Mouse (Mus musculus): ENCODE data around the gene Tbpl2.

The Tbpl2 gene

DNA sequence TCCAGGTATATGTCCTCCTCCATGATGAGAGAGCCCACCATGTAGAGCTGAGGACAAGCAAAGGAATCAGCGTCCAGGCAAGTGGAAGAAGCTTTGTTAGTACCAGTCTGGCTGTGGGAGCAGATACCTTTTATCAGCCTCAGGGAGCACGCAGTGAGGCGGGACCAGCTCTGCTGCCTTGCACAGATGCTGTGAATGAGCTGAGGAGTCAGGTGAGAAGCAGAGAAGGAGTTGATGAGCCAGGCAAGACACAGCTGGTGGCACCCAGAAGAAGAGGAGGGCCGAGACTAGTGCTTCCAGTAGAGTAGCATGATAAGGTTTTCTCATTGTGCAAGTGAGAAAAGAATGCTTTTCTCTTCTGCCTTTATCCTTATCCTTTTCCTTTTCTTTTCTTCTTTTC lies at the start of gene Tbpl2:
Gene Tbpl2, minus strand, starts transcription at position 101 of the 400 bp plus-strand sequence.
- no peak for DNase-seq

DNA sequence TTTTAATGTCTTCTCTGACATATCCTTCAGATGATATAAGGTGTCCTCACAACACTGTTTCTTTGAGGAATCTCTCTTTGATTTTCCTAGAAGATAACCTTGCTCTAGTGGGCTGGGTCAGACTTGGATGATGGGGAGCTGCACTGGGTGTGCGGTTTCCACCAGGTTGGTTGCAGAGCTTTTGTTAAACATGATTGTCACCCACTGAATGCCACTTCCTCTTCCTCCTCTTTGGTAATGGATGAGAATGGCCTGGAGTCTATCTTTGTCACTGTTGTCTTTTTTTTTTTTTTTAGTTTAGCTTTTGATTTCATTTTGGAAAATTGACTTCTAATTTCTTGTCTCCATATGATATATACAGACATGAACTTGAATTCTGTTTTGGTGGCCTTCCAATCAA lies 38.0 kb upstream of the Tbpl2 start:
- DNase-seq: no peak

DNA sequence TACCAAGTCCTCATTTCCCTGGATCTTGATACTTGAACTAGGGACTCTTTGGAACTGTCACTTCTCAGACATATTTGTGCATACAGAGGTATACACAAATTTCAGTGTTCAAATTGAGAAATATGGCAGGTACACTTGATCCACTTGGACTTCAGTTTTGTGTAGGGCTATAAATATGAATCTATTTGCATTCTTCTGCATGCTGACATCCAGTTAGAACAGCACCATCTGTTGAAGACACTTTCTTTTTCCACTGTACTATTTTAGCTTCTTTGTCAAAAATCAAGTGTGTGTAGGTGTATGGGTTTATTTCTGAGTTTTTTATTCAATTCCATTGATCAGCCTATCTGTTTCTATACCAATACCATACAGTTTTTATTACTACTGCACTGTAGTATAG lies 12.7 kb upstream of the Tbpl2 start:
- DNase-seq: no peak

DNA sequence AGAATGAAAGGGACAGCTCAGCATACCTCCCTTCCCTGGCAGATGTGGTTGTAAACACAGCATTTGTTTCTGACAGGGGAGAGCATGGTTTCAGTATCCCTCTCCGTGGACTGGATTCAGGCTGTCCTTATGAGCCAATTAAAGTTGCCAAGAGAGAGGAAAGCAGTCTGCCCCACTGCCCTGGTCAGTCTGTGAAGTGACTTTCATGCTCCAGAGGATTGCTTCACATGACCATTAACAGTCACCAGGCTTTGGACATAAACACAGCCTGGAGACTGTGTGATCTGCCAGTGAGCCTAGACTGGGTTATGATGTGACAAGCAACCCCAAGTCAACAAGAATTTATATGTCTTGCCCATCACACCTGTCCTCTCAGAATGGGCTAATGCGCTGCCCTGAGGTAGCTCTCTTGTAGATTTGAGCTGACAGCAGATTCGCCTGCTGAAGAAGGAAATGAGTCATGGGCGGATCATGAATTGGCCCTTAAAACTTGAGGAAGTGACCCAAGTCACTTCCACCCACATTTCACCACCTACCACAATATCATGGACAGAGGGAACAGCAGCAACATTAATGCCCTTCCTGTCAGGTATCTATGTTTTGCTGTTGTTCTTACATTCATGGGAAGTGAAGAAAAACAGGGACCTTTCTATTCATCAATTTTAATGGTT lies 7.4 kb upstream of the Tbpl2 start:
- no peak for DNase-seq

DNA sequence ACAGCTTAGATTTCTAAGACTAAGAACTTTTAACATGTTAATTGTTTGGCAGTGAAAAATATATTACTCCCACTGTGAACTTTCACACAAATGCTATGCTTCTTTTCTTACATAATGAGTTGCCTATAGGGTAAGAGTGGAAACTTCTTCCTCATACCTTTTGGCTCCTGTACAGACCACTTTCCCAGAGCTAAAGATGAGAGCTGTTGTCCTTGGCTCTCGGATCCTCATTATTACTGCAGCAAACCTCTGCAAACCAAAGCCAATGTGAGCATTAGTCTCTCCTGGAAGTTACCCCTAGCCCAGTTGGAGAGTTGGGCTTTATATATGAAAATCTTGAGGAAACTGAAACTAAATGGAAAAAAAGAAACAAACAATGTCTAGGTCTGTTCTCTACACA lies 5.5 kb downstream of the Tbpl2 start:
- DNase-seq: no peak

DNA sequence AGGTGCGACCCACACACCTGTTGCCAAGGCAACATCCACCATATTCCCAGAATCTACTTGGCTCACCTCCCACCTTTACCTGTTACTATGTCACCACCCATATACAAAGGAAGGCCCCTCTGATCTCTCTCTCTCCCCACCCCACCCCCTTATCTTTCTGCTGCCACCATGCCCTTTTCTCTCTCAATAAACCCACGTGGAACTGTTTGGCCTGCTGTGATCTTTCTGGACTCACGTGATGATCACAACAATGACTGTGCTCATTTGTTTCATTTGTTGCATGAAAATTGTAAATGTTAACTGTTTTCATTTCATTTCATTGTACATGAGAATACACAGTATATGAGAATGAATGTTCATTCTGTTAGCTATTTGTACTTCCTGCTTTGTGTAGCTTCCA lies 45.9 kb downstream of the Tbpl2 start:
- DNase-seq: no peak

DNA sequence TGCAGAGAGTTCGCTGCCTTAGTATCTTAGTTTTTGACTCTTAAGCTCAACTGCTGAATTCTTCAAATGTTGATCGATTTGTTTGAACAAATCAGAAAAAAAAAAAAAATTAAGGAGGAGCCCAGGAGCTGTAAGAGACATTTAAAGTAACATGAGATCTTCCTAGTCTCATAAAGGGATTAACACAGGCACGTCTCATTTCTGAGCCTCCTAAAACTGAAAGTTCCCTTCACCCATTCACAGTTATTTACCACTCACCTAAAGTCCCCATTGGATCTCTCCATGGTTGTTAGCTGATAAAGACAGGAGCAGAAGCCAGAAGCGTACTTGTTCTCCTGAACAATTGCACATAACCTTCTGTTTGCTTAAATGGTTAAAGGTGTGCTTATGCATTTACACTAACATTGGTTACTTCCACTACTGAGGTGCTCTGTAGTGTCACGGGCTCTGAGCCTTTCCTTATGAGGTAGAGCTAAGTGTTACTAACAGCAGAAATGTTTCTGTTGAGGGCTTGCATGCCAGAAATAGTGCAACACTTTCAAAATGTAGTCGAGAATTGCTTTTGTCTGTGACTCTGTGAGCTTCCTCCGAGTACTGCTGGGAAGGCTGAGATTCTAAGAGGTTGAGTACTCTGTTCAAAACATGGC lies 46.9 kb downstream of the Tbpl2 start, which contains the start of gene Hnmt:
Gene Hnmt, minus strand, starts transcription at position 51 of the 647 bp plus-strand sequence.
- no peak for DNase-seq

DNA sequence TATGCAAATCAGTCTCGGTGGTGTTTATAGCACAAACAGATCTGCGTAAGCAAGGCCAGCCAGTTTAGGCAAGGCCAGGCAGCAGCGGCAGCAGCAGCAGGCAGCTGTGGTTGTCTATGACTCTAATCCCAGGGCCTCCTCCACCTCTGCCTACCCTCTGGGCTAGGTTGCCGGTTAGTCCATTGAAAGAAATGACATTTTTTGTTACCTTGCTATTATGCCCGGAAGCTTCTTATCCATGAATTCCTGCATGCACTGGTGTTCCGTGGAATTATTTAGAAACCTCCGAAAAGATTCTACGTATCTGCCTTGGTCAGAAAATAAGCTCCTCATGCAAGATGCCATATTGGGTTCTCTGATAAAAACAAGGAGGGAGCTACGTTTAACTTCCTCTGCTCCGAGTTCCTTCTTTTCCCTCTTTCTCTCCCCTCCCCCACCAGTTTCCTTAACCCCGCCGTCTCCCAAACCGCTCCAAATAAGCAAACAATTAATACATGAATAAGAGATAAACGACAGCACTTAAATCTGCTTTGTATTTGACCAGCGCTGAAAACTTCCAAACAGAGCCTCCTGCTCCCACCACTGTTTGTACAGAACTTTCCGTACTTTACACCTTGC lies 47.8 kb downstream of the Tbpl2 start:
- no peak for DNase-seq

DNA sequence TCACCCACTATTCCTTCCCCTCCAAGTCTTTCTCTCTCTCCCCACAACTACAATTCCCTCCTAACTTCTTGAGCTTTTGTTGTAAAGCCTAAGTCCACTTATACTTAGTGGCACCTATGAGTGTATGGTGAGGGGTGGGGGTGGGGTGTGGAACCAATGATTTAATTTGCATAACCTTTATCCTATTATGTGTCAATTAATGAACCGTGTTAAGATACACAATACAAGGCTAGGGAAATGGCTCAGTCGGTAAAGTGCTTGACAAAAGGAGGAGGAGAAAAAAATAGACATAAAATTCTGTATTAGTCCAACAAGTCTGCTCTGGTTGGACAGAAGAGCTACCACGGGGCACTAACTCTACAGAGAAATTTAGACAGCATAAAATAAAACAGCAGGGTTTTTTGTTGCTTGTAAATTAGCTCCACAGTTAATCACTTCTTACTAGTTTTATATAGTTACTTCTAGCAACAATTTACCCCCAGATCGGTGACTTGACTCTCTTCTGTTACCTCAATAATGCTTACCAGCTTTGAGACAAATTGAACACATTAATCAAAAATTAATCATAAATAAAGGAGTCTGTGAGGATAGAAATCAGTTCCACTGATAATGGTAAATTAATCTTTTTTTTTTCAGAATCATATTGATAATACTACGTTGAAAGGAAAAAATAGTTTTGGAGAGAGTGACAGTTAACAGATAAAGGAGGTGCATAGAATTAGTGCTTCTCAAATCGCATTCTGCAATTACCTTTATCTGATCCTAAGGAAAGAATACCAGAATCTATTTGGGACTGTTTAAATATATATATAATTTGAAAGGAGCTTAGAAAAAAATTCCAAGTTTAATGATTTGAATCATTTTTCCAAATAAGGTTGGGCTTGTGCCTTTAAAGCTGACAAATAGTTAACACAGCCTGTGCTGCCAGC lies 48.6 kb downstream of the Tbpl2 start:
- DNase-seq: no peak

DNA sequence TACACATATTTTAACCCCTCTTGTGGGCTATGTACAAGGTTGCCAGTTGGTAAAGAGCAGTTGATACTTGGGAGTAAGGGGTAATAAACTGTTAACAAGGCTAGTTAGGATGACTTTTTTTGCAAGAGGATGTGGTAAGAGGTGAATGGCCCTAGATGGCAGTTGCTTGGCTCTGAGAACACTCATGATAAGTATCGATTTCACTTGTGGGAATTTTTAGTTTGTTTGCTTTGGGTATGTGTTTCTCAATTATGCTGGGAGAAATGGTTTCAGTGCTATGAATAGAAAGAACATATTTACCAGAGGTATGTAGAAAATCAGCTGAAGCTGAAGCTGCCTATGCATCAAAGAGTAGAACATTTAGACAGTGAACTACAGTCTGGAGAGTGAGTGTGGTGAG lies 53.5 kb downstream of the Tbpl2 start:
- no peak for DNase-seq

DNA sequence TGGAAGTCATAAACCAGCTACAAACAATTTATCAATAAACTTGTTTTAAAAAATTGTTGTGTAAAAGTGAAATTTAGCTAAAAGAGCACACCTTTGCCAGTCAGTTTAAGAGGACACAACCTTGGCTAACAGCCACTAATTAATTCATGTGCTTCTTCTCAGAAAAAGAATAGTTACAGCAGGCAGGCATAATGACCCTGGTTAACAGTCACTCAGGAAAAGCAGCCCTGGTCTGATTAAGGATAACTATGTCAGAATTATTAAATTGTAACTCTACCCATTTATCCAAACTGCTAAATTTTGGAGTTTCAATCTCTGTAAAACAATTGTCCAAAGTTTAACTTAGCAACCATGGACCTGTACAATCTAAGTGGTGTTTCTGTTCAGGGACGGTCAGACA lies 55.9 kb downstream of the Tbpl2 start:
- DNase-seq: no peak

All from cerebellum, adult 11 months (tissue).